Mouse (Mus musculus): ENCODE results near the gene Eif1. TPM values are rescaled to one million over a fixed set of nuclear protein-coding genes. Genes with fewer than 3 reads are reported as not detected.

Eif1 gene
- 517 and 668 TPM in 2 replicates for polyA plus RNA-seq (2021; fragmentation: Nextera tagmentation)
- long read RNA-seq, experiment 1, transcript Eif1-201 (4 exons, 1,322 nt) = major isoform, 642 of 682 reads
- long read RNA-seq, experiment 1, transcript Eif1-203 (3 exons, 447 nt) = minor isoform, 15 of 682 reads
- long read RNA-seq, experiment 1, partial matches to known transcripts = 24 of 682 reads
- long read RNA-seq, experiment 1, other reads (novel, unspliced or antisense) = 1 of 682 reads
- long read RNA-seq, experiment 2, transcript Eif1-201 (4 exons, 1,322 nt) = major isoform, 671 of 695 reads
- long read RNA-seq, experiment 2, transcript Eif1-203 (3 exons, 447 nt) = minor isoform, 15 of 695 reads
- long read RNA-seq, experiment 2, partial matches to known transcripts = 6 of 695 reads
- long read RNA-seq, experiment 2, other reads (novel, unspliced or antisense) = 1 of 695 reads

GRCm38 (mm10) chr11:100319492-100320171 is at the start of gene Eif1:
Gene Eif1, plus strand, starts transcription at chr11:100319885.

GRCm38 (mm10) chr11:100333944-100334457 is 14.3 kb downstream of the Eif1 start, which contains the start of gene Gast:
Gene Gast, plus strand, starts transcription at chr11:100334407.

GRCm38 (mm10) chr11:100355972-100356818 is 36.5 kb downstream of the Eif1 start, which contains the start of gene Hap1:
Gene Hap1, minus strand, starts transcription at chr11:100356128.

Other genes with a start within 250 kb of the Eif1 start
- gene Krt32, start 231.7 kb upstream of the Eif1 start, polyA plus RNA-seq (2021; fragmentation: Nextera tagmentation) = not detected in 2 replicates
- gene Krt35, start 223.6 kb upstream of the Eif1 start, polyA plus RNA-seq (2021; fragmentation: Nextera tagmentation) = not detected in 2 replicates
- gene Krt36, start 214.3 kb upstream of the Eif1 start, polyA plus RNA-seq (2021; fragmentation: Nextera tagmentation) = not detected in 2 replicates
- not detected in 2 replicates for gene Krt13, start 198.3 kb upstream of the Eif1 start, polyA plus RNA-seq (2021; fragmentation: Nextera tagmentation)
- 3.1 and 4.5 TPM in 2 replicates for gene Krt15, start 184.0 kb upstream of the Eif1 start, polyA plus RNA-seq (2021; fragmentation: Nextera tagmentation)
- gene Krt19, start 171.2 kb upstream of the Eif1 start, polyA plus RNA-seq (2021; fragmentation: Nextera tagmentation) = 0.36 TPM in 1 of 2 replicates, not detected in the other
- 0.33 and 0.45 TPM in 2 replicates for gene Krt9, start 126.6 kb upstream of the Eif1 start, polyA plus RNA-seq (2021; fragmentation: Nextera tagmentation)
- 0.13 TPM in 1 of 2 replicates, not detected in the other for gene Krt14, start 112.3 kb upstream of the Eif1 start, polyA plus RNA-seq (2021; fragmentation: Nextera tagmentation)
- not detected in 2 replicates for gene Krt16, start 71.0 kb upstream of the Eif1 start, polyA plus RNA-seq (2021; fragmentation: Nextera tagmentation)
- gene Krt17, start 58.9 kb upstream of the Eif1 start, polyA plus RNA-seq (2021; fragmentation: Nextera tagmentation) = 0.15 and 0.26 TPM in 2 replicates
- 0.13 TPM in 1 of 2 replicates, not detected in the other for gene Krt42, start 50.0 kb upstream of the Eif1 start, polyA plus RNA-seq (2021; fragmentation: Nextera tagmentation)
- gene Gast, start 14.5 kb downstream of the Eif1 start, polyA plus RNA-seq (2021; fragmentation: Nextera tagmentation) = 0.40 TPM in 1 of 2 replicates, not detected in the other
- 27.8 and 29.6 TPM in 2 replicates for gene Hap1, start 36.2 kb downstream of the Eif1 start, polyA plus RNA-seq (2021; fragmentation: Nextera tagmentation)
- 35.2 and 59.0 TPM in 2 replicates for gene Jup, start 77.9 kb downstream of the Eif1 start, polyA plus RNA-seq (2021; fragmentation: Nextera tagmentation)
- gene P3h4, start 95.0 kb downstream of the Eif1 start, polyA plus RNA-seq (2021; fragmentation: Nextera tagmentation) = 17.5 and 18.0 TPM in 2 replicates
- gene Fkbp10, start 95.8 kb downstream of the Eif1 start, polyA plus RNA-seq (2021; fragmentation: Nextera tagmentation) = 8.8 and 10.2 TPM in 2 replicates
- gene Nt5c3b, start 121.9 kb downstream of the Eif1 start, polyA plus RNA-seq (2021; fragmentation: Nextera tagmentation) = 42.8 and 48.5 TPM in 2 replicates
- gene Klhl10, start 122.0 kb downstream of the Eif1 start, polyA plus RNA-seq (2021; fragmentation: Nextera tagmentation) = 0.31 and 0.34 TPM in 2 replicates
- 16.7 and 17.7 TPM in 2 replicates for gene Klhl11, start 152.9 kb downstream of the Eif1 start, polyA plus RNA-seq (2021; fragmentation: Nextera tagmentation)
- 84.9 and 99.2 TPM in 2 replicates for gene Acly, start 208.1 kb downstream of the Eif1 start, polyA plus RNA-seq (2021; fragmentation: Nextera tagmentation)
- 0.93 and 1.8 TPM in 2 replicates for gene Ttc25, start 225.7 kb downstream of the Eif1 start, polyA plus RNA-seq (2021; fragmentation: Nextera tagmentation)